Mouse (Mus musculus) heart, postnatal 0 days (tissue): ENCODE data around the gene Zfp131.

Source experiments
- CTCF ChIP-seq: IDR thresholded peaks from 2 replicates; pipeline ENCODE4 v1.5.1; 2016; ENCODE audit warnings: antibody characterized with exemption, control low read depth, low read depth
- EP300 ChIP-seq: IDR thresholded peaks from 2 replicates; pipeline ENCODE4 v1.6.1; 2016; ENCODE audit warnings: antibody characterized with exemption, low read depth

DNA sequence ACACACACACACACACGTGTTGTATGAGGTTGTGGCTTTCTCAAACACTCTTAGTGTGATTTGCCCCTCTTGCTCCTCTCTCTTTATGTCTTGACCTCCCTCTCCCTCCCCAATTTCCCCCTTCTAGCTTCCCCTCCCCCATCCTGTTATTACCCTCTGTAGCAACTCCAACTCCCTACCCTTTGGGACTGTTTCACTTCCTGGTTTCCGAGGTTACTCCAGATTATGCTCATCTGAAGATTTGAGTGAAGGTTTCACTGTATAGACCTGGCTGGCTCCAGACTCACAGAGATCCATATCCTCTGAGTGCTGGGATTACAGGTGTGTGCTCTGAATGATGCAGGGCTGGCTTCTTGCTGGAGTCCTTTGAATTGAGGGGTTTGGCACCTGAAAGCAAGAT lies 18.2 kb upstream of the Zfp131 start:
- TF ChIP-seq CTCF (no peak), EP300 (no peak)
